Mouse (Mus musculus): ENCODE data around the gene Errfi1. TPM values are rescaled to one million over a fixed set of nuclear protein-coding genes. Genes with fewer than 3 reads are reported as not detected.

Gene Errfi1
- polyA plus RNA-seq, 2 experiments, result 20.2 to 27.2 TPM

DNA sequence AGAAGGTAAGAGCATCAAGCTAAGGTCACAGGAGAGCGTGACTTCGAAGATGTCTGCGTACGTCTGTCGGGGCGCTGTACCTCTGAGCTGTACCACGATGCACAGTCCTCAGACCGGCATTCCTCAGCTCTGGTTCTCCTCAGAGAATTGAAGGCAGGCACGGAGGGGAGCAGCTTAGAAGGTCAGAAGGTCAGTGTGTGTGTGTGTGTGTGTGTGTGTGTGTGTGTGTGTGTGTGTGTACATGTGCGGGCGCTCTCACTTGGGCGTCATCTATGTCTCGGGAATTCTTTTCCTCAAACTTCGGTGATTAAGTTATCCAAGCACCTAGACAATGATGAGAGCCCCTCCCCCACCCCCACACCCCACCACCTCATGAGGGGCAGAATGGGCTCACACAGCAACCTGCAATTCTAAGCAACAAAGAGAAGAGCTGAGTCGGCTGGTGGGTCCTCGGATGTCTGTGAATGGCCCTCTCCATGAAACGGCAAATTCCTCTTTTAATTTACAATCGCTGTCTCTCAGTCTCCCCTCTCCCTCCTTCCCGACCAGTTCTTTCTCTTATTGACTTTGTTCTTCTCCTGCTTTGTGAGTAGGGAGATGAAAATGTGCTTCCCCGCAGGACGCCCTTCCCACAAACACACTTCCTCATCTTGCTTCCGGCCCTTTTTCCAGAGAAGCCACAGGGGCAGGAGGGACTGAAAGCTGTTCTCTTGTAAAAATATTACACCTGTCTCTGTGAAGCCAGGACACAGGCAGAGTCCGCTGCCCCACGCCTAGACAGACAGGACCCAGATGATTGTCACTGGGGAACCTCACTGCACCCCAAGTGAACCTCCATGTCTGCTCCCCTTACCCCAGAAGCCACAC lies 29.9 kb upstream of the Errfi1 start:
- 53% methylated on average over 24 of the region's 24 CpGs for WGBS
- H3K27me3 ChIP-seq (ENCODE audit: control insufficient read depth, insufficient read depth, low read length), result no peaks in the 10 kb centered on the region
- H3K36me3 ChIP-seq (ENCODE audit: control insufficient read depth, insufficient read depth, low read length), result no peaks in the 10 kb centered on the region
- DNase-seq (ENCODE audit: low spot score) (no peak), ATAC-seq (ENCODE audit: low FRiP score, low read depth) (no peak)
- H3K9me3 ChIP-seq (ENCODE audit: control insufficient read depth, low read length), result no peaks in the 10 kb centered on the region
- H3K4me3 ChIP-seq (replicated peaks; ENCODE audit: low read length), result no peak overlapping the region
- H3K4me2 ChIP-seq (replicated peaks; ENCODE audit: low read depth, low read length, severe bottlenecking), result no peak overlapping the region
- no peak overlapping the region for H3K27ac ChIP-seq (replicated peaks; ENCODE audit: low read depth, low read length)
- no peak overlapping the region for H3K9ac ChIP-seq (ENCODE audit: low read depth, low read length, severe bottlenecking)
- no peak for TF ChIP-seq POLR2A (IDR thresholded peaks at IDR 0.05; ENCODE audit: borderline replicate concordance, extremely low read depth, insufficient read depth, insufficient read length)
- H3K4me1 ChIP-seq (ENCODE audit: control insufficient read depth, insufficient read depth, low read length), result peaks cover 23% of the 10 kb centered on the region

DNA sequence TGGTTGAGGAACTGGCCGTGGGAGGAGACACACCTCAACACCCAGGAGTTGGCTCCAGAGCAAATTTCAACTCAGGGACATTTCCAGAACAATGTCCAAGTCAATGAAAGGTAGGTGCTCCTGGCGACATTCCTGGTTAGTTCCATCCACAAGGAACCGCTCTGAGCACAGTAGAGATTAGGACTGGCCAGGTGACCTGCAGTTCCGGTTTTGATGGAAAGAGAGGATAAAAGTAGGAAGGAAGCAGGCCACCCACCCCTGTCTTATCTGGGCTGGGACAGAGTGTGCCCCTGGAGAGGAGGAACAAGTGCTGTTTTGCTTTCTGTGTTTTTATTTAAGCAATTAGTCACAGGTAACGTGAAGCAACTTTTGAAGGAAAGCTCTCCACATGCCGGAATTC lies 28.8 kb upstream of the Errfi1 start:
- H3K9me3 ChIP-seq (ENCODE audit: control insufficient read depth, low read length), result no peaks in the 10 kb centered on the region
- WGBS, result 42% methylated on average over 6 of the region's 6 CpGs
- no peaks in the 10 kb centered on the region for H3K27me3 ChIP-seq (ENCODE audit: control insufficient read depth, insufficient read depth, low read length)
- H3K4me2 ChIP-seq (replicated peaks; ENCODE audit: low read depth, low read length, severe bottlenecking), result no peak overlapping the region
- H3K27ac ChIP-seq (replicated peaks; ENCODE audit: low read depth, low read length), result 0 out of 2 replicates have a peak overlapping the region, but pooled peaks have one; percentile 20
- peaks cover 26% of the 10 kb centered on the region for H3K4me1 ChIP-seq (ENCODE audit: control insufficient read depth, insufficient read depth, low read length)
- H3K4me3 ChIP-seq (replicated peaks; ENCODE audit: low read length), result no peak overlapping the region
- DNase-seq (ENCODE audit: low spot score) (no peak), ATAC-seq (ENCODE audit: low FRiP score, low read depth) (no peak)
- H3K36me3 ChIP-seq (ENCODE audit: control insufficient read depth, insufficient read depth, low read length), result no peaks in the 10 kb centered on the region
- H3K9ac ChIP-seq (ENCODE audit: low read depth, low read length, severe bottlenecking), result no peak overlapping the region
- no peak for TF ChIP-seq POLR2A (IDR thresholded peaks at IDR 0.05; ENCODE audit: borderline replicate concordance, extremely low read depth, insufficient read depth, insufficient read length)

DNA sequence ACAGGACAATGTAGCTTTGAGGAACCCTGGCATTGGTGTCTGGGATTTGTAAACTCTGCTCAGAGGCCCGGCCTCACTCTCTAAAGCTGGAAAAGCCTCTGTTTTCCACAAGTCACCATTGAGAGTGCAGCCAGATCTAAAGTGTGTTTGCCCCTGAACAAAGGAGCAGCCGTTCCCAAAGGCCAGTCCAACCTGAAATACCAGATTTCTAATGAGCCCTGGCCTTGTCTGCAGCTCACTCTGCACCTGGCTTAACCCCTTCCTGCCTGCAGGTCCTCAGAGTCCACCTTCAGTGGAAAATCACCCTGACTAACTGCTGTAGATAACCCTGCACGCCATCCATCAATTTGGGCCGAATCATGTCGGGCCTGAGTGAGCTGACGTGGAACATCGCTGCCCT lies 28.2 kb upstream of the Errfi1 start:
- Histone ChIP-seq H3K27ac (replicated peaks; ENCODE audit: low read depth, low read length) (no peak overlapping the region), H3K36me3 (ENCODE audit: control insufficient read depth, insufficient read depth, low read length) (no peaks in the 10 kb centered on the region), H3K9ac (ENCODE audit: low read depth, low read length, severe bottlenecking) (no peak overlapping the region), H3K9me3 (ENCODE audit: control insufficient read depth, low read length) (no peaks in the 10 kb centered on the region), H3K4me3 (replicated peaks; ENCODE audit: low read length) (no peak overlapping the region), H3K27me3 (ENCODE audit: control insufficient read depth, insufficient read depth, low read length) (no peaks in the 10 kb centered on the region), H3K4me2 (replicated peaks; ENCODE audit: low read depth, low read length, severe bottlenecking) (no peak overlapping the region), H3K4me1 (ENCODE audit: control insufficient read depth, insufficient read depth, low read length) (peaks cover 26% of the 10 kb centered on the region)
- WGBS, result 27% methylated on average over 7 of the region's 7 CpGs
- no peak for TF ChIP-seq POLR2A (IDR thresholded peaks at IDR 0.05; ENCODE audit: borderline replicate concordance, extremely low read depth, insufficient read depth, insufficient read length)
- no peak for ATAC-seq (ENCODE audit: low FRiP score, low read depth)
- DNase-seq (ENCODE audit: low spot score), result peak; percentile 44

DNA sequence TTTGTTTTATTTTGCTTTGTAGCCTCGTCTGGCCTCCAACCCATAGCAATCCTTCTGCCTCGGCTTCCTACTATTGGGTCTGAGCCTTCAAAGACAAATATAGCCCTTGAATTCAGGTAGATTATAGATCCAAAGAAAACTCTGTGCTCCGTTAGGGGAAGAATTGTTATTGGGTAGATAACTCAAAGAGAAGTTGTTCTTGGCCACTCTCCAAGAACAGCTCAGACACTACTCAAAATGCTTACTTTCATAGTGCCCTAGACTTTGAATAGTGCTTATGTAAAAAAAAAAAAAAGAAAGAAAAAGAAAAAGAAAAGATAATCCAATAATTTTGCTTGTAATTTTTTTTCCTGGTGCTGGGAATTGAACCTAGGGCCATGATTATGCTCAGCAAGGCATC lies 22.4 kb upstream of the Errfi1 start:
- DNase-seq (ENCODE audit: low spot score), result no peak
- Histone ChIP-seq H3K4me2 (replicated peaks; ENCODE audit: low read depth, low read length, severe bottlenecking) (no peak overlapping the region), H3K4me3 (replicated peaks; ENCODE audit: low read length) (no peak overlapping the region), H3K36me3 (ENCODE audit: control insufficient read depth, insufficient read depth, low read length) (no peaks in the 10 kb centered on the region), H3K9ac (ENCODE audit: low read depth, low read length, severe bottlenecking) (no peak overlapping the region), H3K27ac (replicated peaks; ENCODE audit: low read depth, low read length) (no peak overlapping the region), H3K27me3 (ENCODE audit: control insufficient read depth, insufficient read depth, low read length) (no peaks in the 10 kb centered on the region), H3K4me1 (ENCODE audit: control insufficient read depth, insufficient read depth, low read length) (peaks cover 8% of the 10 kb centered on the region), H3K9me3 (ENCODE audit: control insufficient read depth, low read length) (no peaks in the 10 kb centered on the region)
- 61% methylated on average over 3 of the region's 3 CpGs for WGBS
- no peak for TF ChIP-seq POLR2A (IDR thresholded peaks at IDR 0.05; ENCODE audit: borderline replicate concordance, extremely low read depth, insufficient read depth, insufficient read length)
- no peak for ATAC-seq (ENCODE audit: low FRiP score, low read depth)

DNA sequence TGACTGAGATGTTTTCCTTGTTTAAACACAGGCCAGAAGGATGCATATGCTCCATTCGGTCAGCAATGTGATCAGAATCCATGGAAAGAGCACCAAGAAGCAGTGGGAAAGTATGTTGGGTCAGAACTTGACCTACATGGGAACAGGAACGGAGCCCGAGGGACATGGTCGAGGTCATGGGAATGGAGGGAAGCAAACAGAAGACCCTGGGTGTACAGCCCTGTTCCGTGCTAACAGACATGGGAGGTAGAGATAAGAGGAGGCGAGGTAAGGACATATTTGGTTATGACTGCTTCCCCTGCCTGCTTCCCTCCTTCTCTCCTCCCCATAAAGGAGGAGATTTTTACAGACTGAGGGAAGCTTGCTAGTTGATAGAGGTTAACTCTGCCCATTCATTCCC lies 21.8 kb upstream of the Errfi1 start:
- Histone ChIP-seq H3K4me3 (replicated peaks; ENCODE audit: low read length) (no peak overlapping the region), H3K4me1 (ENCODE audit: control insufficient read depth, insufficient read depth, low read length) (peaks cover 8% of the 10 kb centered on the region), H3K36me3 (ENCODE audit: control insufficient read depth, insufficient read depth, low read length) (no peaks in the 10 kb centered on the region), H3K27me3 (ENCODE audit: control insufficient read depth, insufficient read depth, low read length) (no peaks in the 10 kb centered on the region), H3K4me2 (replicated peaks; ENCODE audit: low read depth, low read length, severe bottlenecking) (no peak overlapping the region), H3K9me3 (ENCODE audit: control insufficient read depth, low read length) (no peaks in the 10 kb centered on the region), H3K27ac (replicated peaks; ENCODE audit: low read depth, low read length) (no peak overlapping the region), H3K9ac (ENCODE audit: low read depth, low read length, severe bottlenecking) (no peak overlapping the region)
- ATAC-seq (ENCODE audit: low FRiP score, low read depth), result no peak
- DNase-seq (ENCODE audit: low spot score), result no peak
- no peak for TF ChIP-seq POLR2A (IDR thresholded peaks at IDR 0.05; ENCODE audit: borderline replicate concordance, extremely low read depth, insufficient read depth, insufficient read length)
- whole genome bisulfite sequencing, result 90% methylated on average over 6 of the region's 6 CpGs

All from limb, embryonic 14.5 days (tissue).